Mouse (Mus musculus): Measurements from ENCODE around the gene Rcsd1. TPM values are rescaled to one million over a fixed set of nuclear protein-coding genes. Genes with fewer than 3 reads are reported as not detected.

The Rcsd1 gene
- polyA plus RNA-seq, 1 experiment from 2014 or later: 7.1 TPM

Small RNA genes lying within 50 kb of the gene (microRNA-seq; reads per million reads assigned to microRNA genes)
- gene Gm44458: not detected

Other genes starting within 250 kb of the Rcsd1 start
- 8.8 and 9.0 TPM in 2 replicates for gene Dcaf6, start 249.3 kb downstream of the Rcsd1 start, polyA plus RNA-seq (2014; fragmentation: Nextera tagmentation; extraction: Ambion mirVana)
- 113 and 114 TPM in 2 replicates for gene Mpc2, start 249.1 kb downstream of the Rcsd1 start, polyA plus RNA-seq (2014; fragmentation: Nextera tagmentation; extraction: Ambion mirVana)
- 0.13 TPM in 1 of 2 replicates, not detected in the other for gene Adcy10, start 224.6 kb downstream of the Rcsd1 start, polyA plus RNA-seq (2014; fragmentation: Nextera tagmentation; extraction: Ambion mirVana)
- 157 and 163 TPM in 2 replicates for gene Mpzl1, start 75.2 kb downstream of the Rcsd1 start, polyA plus RNA-seq (2014; fragmentation: Nextera tagmentation; extraction: Ambion mirVana)
- gene Creg1, start 54.0 kb upstream of the Rcsd1 start, polyA plus RNA-seq (2014; fragmentation: Nextera tagmentation; extraction: Ambion mirVana): 36.9 and 39.2 TPM in 2 replicates
- 0.86 and 2.0 TPM in 2 replicates for gene Cd247, start 78.9 kb upstream of the Rcsd1 start, polyA plus RNA-seq (2014; fragmentation: Nextera tagmentation; extraction: Ambion mirVana)